Mouse (Mus musculus) embryonic facial prominence, embryonic 10.5 days (tissue): ENCODE results near the gene Fbxo27. TPM values are rescaled to one million over a fixed set of nuclear protein-coding genes. Genes with fewer than 3 reads are reported as not detected.
"Not testable (repeated sequence)": the region's sequence is repeated elsewhere in the genome, so short reads cannot be mapped to it uniquely, and the experiment has no call there.

Source experiments
- DNase-seq: peaks from one replicate; pipeline ENCODE4 v3.0.0-alpha.2; 2017; ENCODE audit warnings: low spot score
- H3K27ac ChIP-seq: fragments of 300-500 bp; sonication (generic); replicated peaks from 2 replicates; pipeline ENCODE4 v1.5.1; 2016; ENCODE audit warnings: mild to moderate bottlenecking
- H3K27me3 ChIP-seq: fragments of 300-500 bp; sonication (generic); replicated peaks from 2 replicates; pipeline ENCODE4 v1.6.1; 2016; ENCODE audit warnings: low read depth, mild to moderate bottlenecking; ENCODE audit not compliant: poor library complexity, severe bottlenecking
- H3K36me3 ChIP-seq: fragments of 300-500 bp; sonication (generic); replicated peaks from 2 replicates; pipeline ENCODE4 v1.6.1; 2016; ENCODE audit warnings: mild to moderate bottlenecking, moderate library complexity
- H3K4me1 ChIP-seq: fragments of 300-500 bp; sonication (generic); 2 replicates; pipeline ENCODE4 v1.6.1; 2016
- H3K4me3 ChIP-seq: fragments of 300-500 bp; sonication (generic); 2 replicates; pipeline ENCODE4 v1.5.1; 2016; ENCODE audit warnings: mild to moderate bottlenecking, moderate library complexity
- H3K9me3 ChIP-seq: fragments of 300-500 bp; sonication (generic); 2 replicates; pipeline ENCODE4 v1.6.1; 2016; ENCODE audit warnings: mild to moderate bottlenecking
- WGBS: fragments of 180-500 bp; shearing (Covaris S2); methylation state at CpG from one replicate; pipeline ENCODE4 v1.1.7; 2016; 5-methylcytosine and 5-hydroxymethylcytosine counted together
- polyA plus RNA-seq: library from polyadenylated mRNA; unstranded; fragments of >200 nt; fragmentation: Nextera tagmentation; extraction: Ambion mirVana; gene quantifications from 2 replicates; pipeline ENCODE4 v1.2.1, GENCODE M21; 2016

Fbxo27 gene
- polyA plus RNA-seq: 7.8 TPM in 2 replicates

DNA sequence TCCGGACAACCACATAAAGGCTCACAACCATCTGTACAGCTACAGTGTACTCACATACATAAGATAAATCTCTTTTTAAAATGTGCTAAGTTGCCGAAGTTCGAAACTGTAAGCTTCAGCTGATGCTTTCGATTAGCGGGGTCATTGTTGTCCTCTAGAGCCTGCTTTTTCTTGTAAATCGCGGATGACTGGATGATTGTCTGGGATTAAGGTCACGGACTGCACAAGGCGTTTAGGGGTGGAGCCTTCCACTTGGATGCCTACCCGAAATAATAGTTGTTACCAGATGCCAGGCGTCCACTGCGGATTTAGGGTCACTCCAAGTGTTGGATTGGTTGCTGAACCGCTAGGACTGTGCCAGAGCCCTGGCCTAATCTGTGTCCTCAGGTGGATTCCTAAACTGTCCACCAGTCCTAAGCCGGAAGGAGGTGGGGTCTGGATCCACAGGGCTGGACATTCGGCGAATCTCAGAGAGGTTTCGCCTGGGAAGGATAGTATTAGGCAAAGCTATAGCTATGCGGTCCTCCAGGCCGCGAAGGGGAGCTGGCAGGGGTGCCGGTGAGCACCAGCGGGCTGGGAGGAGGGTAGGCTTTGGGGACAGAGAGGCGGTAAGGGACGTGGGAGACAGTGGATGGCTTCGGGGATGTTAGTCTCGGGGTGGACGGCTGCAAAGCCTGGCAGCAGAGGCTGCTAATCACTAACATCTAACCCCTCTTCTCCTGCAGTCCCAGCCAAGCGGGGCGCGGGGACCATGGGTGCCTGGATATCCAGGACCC is at the start of gene Fbxo27:
TSS of gene Fbxo27 (plus strand) at position 305 of the 776 bp plus-strand sequence.
- H3K4me3 ChIP-seq: peak within 1 kb of the TSS; percentile 65
- WGBS: 25% methylated on average over 30 of the region's 30 CpGs
- H3K4me1 ChIP-seq: peaks cover 27% of the 10 kb centered on the region
- H3K27me3 ChIP-seq: peaks cover 28% of the 10 kb centered on the region
- DNase-seq: peak; percentile 54
- peak within 1 kb of the TSS; percentile 72 for H3K27ac ChIP-seq
- H3K36me3 ChIP-seq: no peaks in the 10 kb centered on the region
- no peaks in the 10 kb centered on the region for H3K9me3 ChIP-seq

DNA sequence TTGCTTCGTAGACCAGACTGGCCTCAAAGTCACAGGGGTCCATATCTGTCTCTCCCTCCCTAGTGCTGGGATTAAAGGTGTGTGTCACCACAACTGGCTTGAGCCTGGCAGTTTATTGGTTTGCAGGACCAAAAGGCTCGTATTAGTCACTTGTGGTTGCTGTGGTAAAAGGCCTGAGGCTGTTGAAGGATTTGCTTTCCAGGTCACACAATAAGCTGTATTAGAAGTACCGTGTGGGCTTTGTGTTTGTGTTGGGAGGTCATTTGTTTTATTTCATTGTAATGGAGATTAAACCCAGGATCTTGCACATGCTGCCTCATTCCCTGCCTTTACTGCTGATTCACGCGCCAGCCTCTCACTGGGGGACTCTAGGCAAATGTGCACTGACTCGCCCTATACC is 47.3 kb upstream of the Fbxo27 start:
- Histone ChIP-seq H3K4me3 (no peak overlapping the region), H3K27ac (no peak overlapping the region), H3K27me3 (no peaks in the 10 kb centered on the region), H3K4me1 (0 out of 2 replicates have a peak, but pooled peaks cover 5% of the 10 kb centered on the region), H3K36me3 (no peaks in the 10 kb centered on the region), H3K9me3 (no peaks in the 10 kb centered on the region)
- no peak for DNase-seq
- WGBS: 70% methylated on average over 6 of the region's 6 CpGs

- H3K36me3 ChIP-seq: no peaks in the 10 kb centered on the region
- WGBS: 87% methylated on average over 2 of the region's 2 CpGs
- DNase-seq: no peak
These were observed 46.6 kb upstream of the Fbxo27 start for GRCm38 (mm10) chr7:28645947-28646475.

GRCm38 (mm10) chr7:28647016-28647415 is 45.6 kb upstream of the Fbxo27 start:
- H3K36me3 ChIP-seq: no peaks in the 10 kb centered on the region
- no peak overlapping the region for H3K4me3 ChIP-seq
- no peaks in the 10 kb centered on the region for H3K9me3 ChIP-seq
- no peak overlapping the region for H3K27ac ChIP-seq
- H3K27me3 ChIP-seq: no peaks in the 10 kb centered on the region
- no peak for DNase-seq
- H3K4me1 ChIP-seq: no peaks in the 10 kb centered on the region
- 58% methylated on average over 7 of the region's 7 CpGs for WGBS

More at GRCm38 (mm10) chr7:28645947-28646475, 46.6 kb upstream of the Fbxo27 start:
- Histone ChIP-seq H3K9me3 (no peaks in the 10 kb centered on the region), H3K4me3 (no peak overlapping the region), H3K27ac (no peak overlapping the region), H3K4me1 (0 out of 2 replicates have a peak, but pooled peaks cover 5% of the 10 kb centered on the region), H3K27me3 (no peaks in the 10 kb centered on the region)

DNA sequence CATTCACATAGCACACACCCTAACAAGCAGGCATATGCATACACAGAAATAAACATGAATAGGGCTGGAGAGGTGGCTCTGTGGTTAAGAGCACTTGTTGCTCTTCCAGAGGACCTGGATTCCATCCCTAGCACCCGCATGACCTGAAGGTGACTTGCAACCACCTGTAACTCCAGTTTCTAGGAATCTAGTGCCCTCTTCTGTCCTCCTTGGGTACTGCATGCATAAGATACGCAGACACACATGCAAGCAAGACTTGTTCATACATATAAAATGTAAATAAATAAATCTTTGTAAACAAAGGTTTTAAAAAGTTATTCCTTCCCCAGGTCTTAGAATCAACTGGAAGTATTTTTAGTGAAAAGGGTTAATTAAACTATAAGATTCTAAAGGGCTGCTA is 41.5 kb upstream of the Fbxo27 start:
- Histone ChIP-seq H3K27me3 (no peaks in the 10 kb centered on the region), H3K36me3 (no peaks in the 10 kb centered on the region), H3K9me3 (no peaks in the 10 kb centered on the region), H3K4me1 (no peaks in the 10 kb centered on the region), H3K4me3 (no peak overlapping the region), H3K27ac (no peak overlapping the region)
- no peak for DNase-seq
- WGBS: 88% methylated on average over 2 of the region's 2 CpGs

DNA sequence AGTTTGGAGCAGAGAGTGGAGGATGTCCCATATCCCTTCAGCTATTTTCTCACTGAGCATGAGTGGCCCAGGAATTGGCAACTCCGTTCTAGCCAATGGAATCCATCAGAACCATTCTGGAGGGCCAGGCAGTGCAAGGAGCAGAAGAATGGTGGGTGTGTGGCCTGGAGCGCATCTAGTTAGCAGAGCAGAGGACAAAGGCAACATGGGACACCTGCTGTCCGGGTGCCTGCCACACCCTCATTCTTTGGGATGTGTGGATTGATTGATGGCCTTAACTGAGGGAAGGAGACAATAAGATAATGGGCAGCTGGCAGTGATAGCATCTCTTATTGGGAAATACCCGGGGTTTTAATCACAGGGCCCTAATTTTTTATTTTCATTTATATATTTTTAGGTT is 36.2 kb upstream of the Fbxo27 start:
- no peaks in the 10 kb centered on the region for H3K9me3 ChIP-seq
- H3K4me1 ChIP-seq: no peaks in the 10 kb centered on the region
- whole genome bisulfite sequencing: 75% methylated on average over 4 of the region's 4 CpGs
- H3K27me3 ChIP-seq: no peaks in the 10 kb centered on the region
- DNase-seq: no peak
- no peak overlapping the region for H3K4me3 ChIP-seq
- H3K36me3 ChIP-seq: no peaks in the 10 kb centered on the region
- H3K27ac ChIP-seq: no peak overlapping the region

DNA sequence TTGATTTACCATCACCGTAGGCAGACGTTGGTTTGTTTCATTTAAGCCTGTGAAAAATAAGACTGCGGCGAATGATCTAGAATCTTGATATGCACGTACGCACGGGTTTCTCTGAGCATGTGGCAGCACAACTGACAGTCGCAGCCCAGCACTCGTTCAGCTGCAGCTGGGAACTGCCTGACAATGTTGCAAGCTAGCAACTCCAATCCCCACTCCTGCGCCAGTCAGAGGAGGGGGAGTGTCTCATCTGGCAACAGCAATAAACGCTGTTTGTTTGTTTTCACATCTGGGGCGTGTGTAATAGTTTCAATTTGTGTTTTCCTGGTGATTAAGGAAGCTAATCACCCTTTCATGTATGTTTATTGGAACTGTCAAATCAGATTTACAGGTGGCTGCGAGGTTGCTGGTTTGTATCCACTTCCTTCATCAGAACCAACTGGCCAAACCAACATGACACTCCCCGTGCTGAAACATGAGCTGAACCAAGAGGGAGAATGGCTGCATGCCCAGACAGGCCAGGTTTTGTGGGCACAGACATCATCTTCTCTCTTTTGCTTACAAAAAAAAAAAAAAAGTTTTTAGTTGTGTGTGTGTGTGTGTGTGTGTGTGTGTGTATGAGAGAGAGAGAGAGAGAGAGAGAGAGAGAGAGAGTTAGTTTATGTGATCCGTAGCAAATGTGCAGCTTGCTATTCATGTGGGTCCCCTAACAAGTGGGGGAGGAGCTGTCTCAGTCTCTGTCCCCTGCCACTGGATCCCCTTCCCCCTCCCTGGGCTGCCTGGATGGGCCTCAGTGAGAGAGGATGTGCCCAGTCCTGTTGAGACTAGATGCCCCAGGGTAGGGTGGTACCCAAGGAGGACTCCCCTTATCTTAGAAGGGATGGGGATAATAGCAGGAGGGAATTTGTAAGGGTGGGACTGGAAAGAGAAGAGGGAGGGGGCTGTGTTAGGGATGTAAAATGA is 26.7 kb upstream of the Fbxo27 start:
- H3K9me3 ChIP-seq: no peaks in the 10 kb centered on the region
- H3K4me1 ChIP-seq: peaks cover 24% of the 10 kb centered on the region
- H3K27me3 ChIP-seq: peaks cover 15% of the 10 kb centered on the region
- WGBS: 32% methylated on average over 15 of the region's 15 CpGs
- H3K27ac ChIP-seq: peak overlapping the region; percentile 42
- DNase-seq: peak; percentile 57
- no peaks in the 10 kb centered on the region for H3K36me3 ChIP-seq
- H3K4me3 ChIP-seq: peak overlapping the region; percentile 32

DNA sequence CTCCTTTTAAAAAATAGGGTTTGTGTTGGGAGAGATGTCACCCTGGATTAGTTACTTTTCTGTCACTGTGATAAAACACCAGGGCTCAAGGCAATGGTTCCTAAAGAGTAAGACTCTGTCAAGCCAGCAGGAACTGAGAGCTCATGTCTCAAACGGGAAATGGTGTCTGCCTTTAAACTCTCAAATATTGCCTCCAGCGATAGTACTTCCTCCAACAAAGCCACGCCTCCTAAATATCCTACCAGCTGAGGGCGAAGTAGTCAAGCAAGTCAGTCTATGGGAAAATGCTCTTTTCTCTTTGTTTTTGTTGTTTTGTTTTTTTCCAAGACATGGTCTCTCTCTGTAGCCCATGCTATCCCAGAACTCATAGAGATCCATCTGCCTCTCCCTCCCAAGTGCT is 21.5 kb upstream of the Fbxo27 start:
- Histone ChIP-seq H3K4me1 (peaks cover 10% of the 10 kb centered on the region), H3K9me3 (no peaks in the 10 kb centered on the region), H3K27me3 (no peaks in the 10 kb centered on the region), H3K27ac (no peak overlapping the region), H3K4me3 (no peak overlapping the region), H3K36me3 (no peaks in the 10 kb centered on the region)
- DNase-seq: no peak
- 50% methylated on average over 4 of the region's 4 CpGs for WGBS

GRCm38 (mm10) chr7:28672276-28672675 is 20.4 kb upstream of the Fbxo27 start:
- 90% methylated on average over 5 of the region's 5 CpGs for WGBS

DNA sequence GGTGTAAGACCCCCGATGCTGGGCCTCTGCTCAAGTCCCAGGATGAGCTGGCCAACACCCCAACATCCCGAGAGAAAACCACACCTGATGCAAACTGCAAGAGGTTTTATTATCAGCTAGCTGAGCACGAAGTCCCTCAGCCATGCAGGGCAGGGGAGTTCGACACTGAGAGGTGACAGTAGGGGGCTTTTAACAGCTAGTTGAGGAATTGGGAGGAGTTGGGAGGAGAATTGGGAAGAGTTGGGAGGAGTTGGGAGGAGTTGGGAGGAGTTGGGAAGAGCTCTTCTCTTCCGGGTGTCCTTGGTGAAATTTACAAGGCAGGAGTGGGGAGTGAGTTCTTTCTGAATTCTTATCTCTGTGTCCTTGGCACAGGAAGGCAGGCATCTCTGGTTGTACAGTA is 19.9 kb upstream of the Fbxo27 start:
- 75% methylated on average over 5 of the region's 5 CpGs for WGBS
- not testable (repeated sequence) for H3K9me3 ChIP-seq, H3K27ac ChIP-seq, DNase-seq, H3K36me3 ChIP-seq, H3K27me3 ChIP-seq, H3K4me1 ChIP-seq, H3K4me3 ChIP-seq

More at GRCm38 (mm10) chr7:28672276-28672675, 20.4 kb upstream of the Fbxo27 start:
- no peak overlapping the region for H3K27ac ChIP-seq
- H3K4me3 ChIP-seq: no peak overlapping the region
- H3K27me3 ChIP-seq: no peaks in the 10 kb centered on the region
- H3K36me3 ChIP-seq: no peaks in the 10 kb centered on the region
- no peak for DNase-seq
- 0 out of 2 replicates have a peak, but pooled peaks cover 3% of the 10 kb centered on the region for H3K4me1 ChIP-seq
- no peaks in the 10 kb centered on the region for H3K9me3 ChIP-seq

GRCm38 (mm10) chr7:28674994-28675393 is 17.7 kb upstream of the Fbxo27 start:
- WGBS: 73% methylated on average over 9 of the region's 9 CpGs
- Histone ChIP-seq H3K4me3 (no peak overlapping the region), H3K27me3 (no peaks in the 10 kb centered on the region), H3K4me1 (no peaks in the 10 kb centered on the region), H3K9me3 (no peaks in the 10 kb centered on the region), H3K36me3 (no peaks in the 10 kb centered on the region), H3K27ac (no peak overlapping the region)
- no peak for DNase-seq

- peak; percentile 30 for DNase-seq
- Histone ChIP-seq H3K9me3 (no peaks in the 10 kb centered on the region), H3K27me3 (no peaks in the 10 kb centered on the region), H3K27ac (no peak overlapping the region), H3K36me3 (no peaks in the 10 kb centered on the region), H3K4me1 (no peaks in the 10 kb centered on the region), H3K4me3 (no peak overlapping the region)
- 43% methylated on average over 11 of the region's 11 CpGs for WGBS
These were observed 16.9 kb upstream of the Fbxo27 start for GRCm38 (mm10) chr7:28675746-28676145.
